Mouse (Mus musculus): ENCODE results near the gene Stag1. TPM values are rescaled to one million over a fixed set of nuclear protein-coding genes. Genes with fewer than 3 reads are reported as not detected.

Stag1 gene
- 10 to 100 TPM; 65.0 to 66.2 TPM for total RNA-seq (2021)
- long read RNA-seq, experiment 1, full-length matches to known transcripts: 6 of 13 reads
- long read RNA-seq, experiment 1, partial matches to known transcripts: 2 of 13 reads
- long read RNA-seq, experiment 1, other reads (novel, unspliced or antisense): 5 of 13 reads
- long read RNA-seq, experiment 2, full-length matches to known transcripts: 7 of 14 reads
- long read RNA-seq, experiment 2, partial matches to known transcripts: 3 of 14 reads
- long read RNA-seq, experiment 2, other reads (novel, unspliced or antisense): 4 of 14 reads

- TF ChIP-seq CTCF (IDR thresholded peaks at IDR 0.05): no peak
- intact Hi-C loops (cut with DNase I): no loop called here
- DNase-seq (ENCODE audit: extremely low spot score in 1 of 2, low spot score in 2 of 2): no peak
- Histone ChIP-seq H3K4me3 (no peak within 1 kb of the TSS), H3K27ac (no peak within 1 kb of the TSS)
These were observed at the start of gene Stag1 for GRCm38 (mm10) chr9:100597546-100597945. Gene Stag1 (plus strand): TSS chr9:100597798.

DNA sequence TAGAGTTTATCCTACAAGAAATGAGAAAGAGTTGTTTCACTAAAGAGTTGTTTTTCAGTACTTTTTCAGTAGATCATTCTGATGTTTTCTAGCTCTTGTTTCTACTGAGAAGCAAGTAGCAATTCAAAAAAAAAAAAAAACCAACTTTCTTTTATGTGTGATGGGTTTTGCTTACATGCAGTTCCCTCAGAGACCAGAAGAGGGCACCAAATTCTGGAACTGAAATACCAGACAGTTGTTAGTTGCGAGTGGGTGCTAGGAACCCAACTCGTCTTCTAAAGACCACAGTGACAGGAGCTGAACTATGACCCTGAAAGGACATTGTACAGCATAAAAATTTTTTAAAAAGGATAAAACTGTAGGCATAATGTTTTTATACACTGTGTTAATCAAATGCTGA is 49.3 kb upstream of the Stag1 start:
- Histone ChIP-seq H3K4me3 (no peak overlapping the region), H3K27ac (no peak overlapping the region)
- intact Hi-C loops (cut with DNase I): loop anchor here (10.0 kb wide), 1 partner anchor 366 kb away; no protein-coding TSS in a partner anchor
- DNase-seq (ENCODE audit: extremely low spot score in 1 of 2, low spot score in 2 of 2): no peak
- peak; percentile 59 for TF ChIP-seq CTCF (IDR thresholded peaks at IDR 0.05)

DNA sequence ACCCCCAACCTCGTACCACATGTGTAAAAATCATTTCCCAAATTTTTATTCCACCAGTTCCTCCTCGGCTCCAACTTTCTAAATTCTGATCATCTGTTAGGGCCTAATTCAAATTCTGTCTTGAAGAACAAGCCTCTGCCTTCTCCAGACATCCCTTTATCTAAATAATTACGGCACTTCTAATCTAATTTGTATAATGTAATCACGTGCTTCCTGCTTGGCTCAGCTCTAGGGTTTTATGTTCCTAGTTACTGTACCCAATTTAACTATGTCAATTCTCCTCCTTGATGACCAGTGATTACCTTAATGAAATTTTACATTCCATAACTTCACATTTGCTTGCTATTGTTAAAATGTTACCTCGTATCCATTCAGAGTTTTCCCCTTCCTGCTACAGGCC is 41.9 kb upstream of the Stag1 start:
- no peak overlapping the region for H3K27ac ChIP-seq
- TF ChIP-seq CTCF (IDR thresholded peaks at IDR 0.05): no peak
- H3K4me3 ChIP-seq: no peak overlapping the region
- no peak for DNase-seq (ENCODE audit: extremely low spot score in 1 of 2, low spot score in 2 of 2)
- intact Hi-C loops (cut with DNase I): no loop called here

DNA sequence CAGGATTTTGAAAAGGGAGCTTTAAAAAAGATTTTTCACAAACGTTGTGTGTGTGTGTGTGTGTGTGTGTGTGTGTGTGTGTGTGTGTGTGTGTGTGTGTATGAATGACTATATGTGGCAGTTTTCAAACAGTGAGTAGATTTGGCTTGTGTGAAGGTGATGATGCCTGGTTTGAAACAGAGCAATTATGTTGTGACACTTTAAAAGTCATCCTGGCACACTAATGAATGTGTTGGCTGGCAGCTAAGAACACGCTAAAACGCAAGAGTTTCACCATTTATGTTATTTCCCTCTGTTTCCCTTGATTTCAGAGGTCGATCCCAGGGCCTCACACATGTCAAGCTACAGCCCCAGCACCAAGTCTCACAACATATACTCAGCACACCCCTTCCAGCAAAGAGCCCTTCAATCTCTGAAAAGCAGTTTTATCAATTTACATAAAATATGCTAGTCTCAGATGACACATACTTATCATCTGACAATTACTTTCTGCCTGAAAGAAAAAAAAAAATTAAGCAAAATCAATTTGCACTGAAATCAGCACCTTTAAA is 39.5 kb upstream of the Stag1 start:
- DNase-seq (ENCODE audit: extremely low spot score in 1 of 2, low spot score in 2 of 2): no peak
- intact Hi-C loops (cut with DNase I): no loop called here
- no peak for TF ChIP-seq CTCF (IDR thresholded peaks at IDR 0.05)
- no peak overlapping the region for H3K27ac ChIP-seq
- no peak overlapping the region for H3K4me3 ChIP-seq

- intact Hi-C loops (cut with DNase I): no loop called here
- H3K4me3 ChIP-seq: no peak overlapping the region
- TF ChIP-seq CTCF (IDR thresholded peaks at IDR 0.05): no peak
- H3K27ac ChIP-seq: no peak overlapping the region
- no peak for DNase-seq (ENCODE audit: extremely low spot score in 1 of 2, low spot score in 2 of 2)
These were observed 38.6 kb upstream of the Stag1 start for GRCm38 (mm10) chr9:100558991-100559390.

- TF ChIP-seq CTCF (IDR thresholded peaks at IDR 0.05): no peak
- no peak overlapping the region for H3K27ac ChIP-seq
- DNase-seq (ENCODE audit: extremely low spot score in 1 of 2, low spot score in 2 of 2): no peak
- no peak overlapping the region for H3K4me3 ChIP-seq
- intact Hi-C loops (cut with DNase I): loop anchor here (2.0 kb wide), 2 partner anchors 46 to 82 kb away; no protein-coding TSS in a partner anchor
These were observed 37.2 kb upstream of the Stag1 start for GRCm38 (mm10) chr9:100560251-100560890.

DNA sequence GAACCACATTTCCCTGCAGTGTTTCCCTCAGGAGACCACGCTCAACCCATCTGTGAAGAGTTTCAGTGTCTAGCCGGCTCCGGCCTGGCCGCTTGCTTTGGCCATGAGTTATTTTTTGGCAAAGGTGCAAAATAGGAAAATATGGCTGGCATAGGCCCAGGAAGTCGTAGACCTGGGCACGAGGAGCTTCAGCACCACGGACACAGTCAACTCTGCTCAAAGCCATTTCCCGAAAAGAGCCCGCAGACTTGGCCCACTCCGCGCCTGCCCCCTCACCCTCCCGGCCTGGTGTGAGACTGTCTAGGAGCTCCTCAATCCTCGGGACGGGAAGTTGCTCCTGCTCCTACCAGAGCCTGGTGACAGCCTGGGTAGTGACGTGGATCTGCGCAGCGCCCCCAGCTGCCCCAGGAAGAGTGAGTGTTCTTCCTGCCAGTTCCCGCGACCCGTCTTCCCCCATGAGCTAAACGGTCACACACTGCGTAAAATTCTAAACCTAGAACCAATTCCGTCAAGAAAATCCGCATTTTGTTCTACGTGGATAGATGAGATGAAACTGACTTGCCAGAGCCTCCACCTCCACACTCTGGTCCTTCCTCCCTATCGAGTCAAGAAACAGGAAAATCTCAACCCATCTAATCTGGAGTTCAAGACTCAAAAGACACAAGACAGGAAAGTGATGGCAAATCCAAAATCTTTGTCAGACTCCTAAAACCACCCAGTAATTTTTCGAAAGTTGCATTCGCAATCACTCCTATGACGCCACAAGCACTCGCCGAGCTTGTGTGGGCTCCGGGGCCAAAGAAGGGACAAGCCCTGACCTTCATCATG is 27.6 kb upstream of the Stag1 start:
- Histone ChIP-seq H3K27ac (peak overlapping the region; percentile 83), H3K4me3 (peak overlapping the region; percentile 80)
- intact Hi-C loops (cut with DNase I): loop anchor here (2.0 to 5.0 kb wide), 3 partner anchors 23 to 73 kb away; partner anchors contain the start of gene Nck1
- peak; percentile 24 for TF ChIP-seq CTCF (IDR thresholded peaks at IDR 0.05)
- DNase-seq (ENCODE audit: extremely low spot score in 1 of 2, low spot score in 2 of 2): peak; percentile 34 to 56

DNA sequence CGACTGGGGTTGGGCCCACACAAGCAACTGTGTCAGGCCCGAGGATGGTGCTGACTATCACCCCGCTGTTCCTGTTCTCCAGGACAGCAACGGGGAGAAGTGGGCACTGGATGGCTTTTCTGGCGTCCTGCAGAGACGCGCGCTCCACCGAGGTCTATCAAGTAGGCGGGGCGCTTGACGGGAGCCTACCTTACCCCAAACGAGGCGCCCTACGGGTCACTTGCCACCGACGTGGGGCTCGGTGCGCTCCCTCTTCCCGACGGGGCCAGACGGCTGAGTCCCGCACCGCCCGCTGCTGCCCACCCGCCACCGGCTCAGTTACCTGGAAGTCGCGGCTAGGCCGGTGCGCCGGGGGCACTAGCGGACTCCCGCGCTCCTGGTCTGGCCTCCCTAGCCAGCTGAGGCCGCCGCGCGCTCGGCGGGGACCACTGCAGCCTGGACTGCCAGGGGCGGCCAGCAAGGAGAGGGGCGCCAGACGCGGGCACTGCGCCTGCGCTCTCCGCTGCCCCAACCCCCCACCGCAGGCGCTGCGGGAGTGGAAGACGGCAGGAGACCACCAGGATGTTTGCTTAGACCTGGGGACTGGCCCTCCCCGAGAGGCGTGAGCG is 26.9 kb upstream of the Stag1 start, which contains the start of gene Slc35g2:
Slc35g2 (minus strand) TSS at position 465 of the 608 bp plus-strand sequence.
- intact Hi-C loops (cut with DNase I): loop anchor here (2.0 to 5.0 kb wide), 3 partner anchors 24 to 72 kb away; partner anchors contain the start of gene Nck1
- DNase-seq (ENCODE audit: extremely low spot score in 1 of 2, low spot score in 2 of 2): peak; percentile 46 to 48

GRCm38 (mm10) chr9:100571511-100571910 is 26.1 kb upstream of the Stag1 start:
- intact Hi-C loops (cut with DNase I): loop anchor here (2.0 to 5.0 kb wide), 3 partner anchors 25 to 71 kb away; partner anchors contain the start of gene Nck1
- no peak for DNase-seq (ENCODE audit: extremely low spot score in 1 of 2, low spot score in 2 of 2)
- peak overlapping the region; percentile 80 for H3K4me3 ChIP-seq
- no peak for TF ChIP-seq CTCF (IDR thresholded peaks at IDR 0.05)
- H3K27ac ChIP-seq: no peak overlapping the region; the same call in 1 of the 2 replicates

More for the DNA sequence above, 26.9 kb upstream of the Stag1 start, which contains the start of gene Slc35g2:
- Histone ChIP-seq H3K27ac (peak within 1 kb of the TSS; percentile 83), H3K4me3 (peak within 1 kb of the TSS; percentile 80)
- no peak; the same call in 1 of the 2 replicates for TF ChIP-seq CTCF (IDR thresholded peaks at IDR 0.05)

DNA sequence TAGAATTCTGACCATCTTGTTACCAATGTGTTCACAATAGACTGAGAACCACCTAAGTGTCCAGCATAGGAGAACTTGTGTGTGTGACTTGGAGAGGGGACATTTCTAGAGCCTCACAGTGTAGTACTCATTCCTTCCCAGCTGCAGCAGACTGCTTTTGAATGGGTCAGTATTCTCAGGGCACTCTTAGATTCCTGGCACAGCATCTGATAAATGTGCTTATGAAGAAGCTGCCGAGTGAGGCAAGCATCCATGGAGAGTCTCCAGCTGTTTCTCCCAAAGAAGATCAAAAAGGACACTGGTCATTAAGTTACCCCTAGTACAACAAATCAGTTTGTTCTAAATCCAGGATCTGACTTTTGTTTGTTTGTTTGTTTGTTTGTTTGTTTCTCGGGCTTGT is 24.3 kb upstream of the Stag1 start:
- no peak for DNase-seq (ENCODE audit: extremely low spot score in 1 of 2, low spot score in 2 of 2)
- no peak for TF ChIP-seq CTCF (IDR thresholded peaks at IDR 0.05)
- Histone ChIP-seq H3K27ac (no peak overlapping the region), H3K4me3 (no peak overlapping the region)
- intact Hi-C loops (cut with DNase I): loop anchor here (5.0 kb wide), 1 partner anchor 34 kb away; no protein-coding TSS in a partner anchor

DNA sequence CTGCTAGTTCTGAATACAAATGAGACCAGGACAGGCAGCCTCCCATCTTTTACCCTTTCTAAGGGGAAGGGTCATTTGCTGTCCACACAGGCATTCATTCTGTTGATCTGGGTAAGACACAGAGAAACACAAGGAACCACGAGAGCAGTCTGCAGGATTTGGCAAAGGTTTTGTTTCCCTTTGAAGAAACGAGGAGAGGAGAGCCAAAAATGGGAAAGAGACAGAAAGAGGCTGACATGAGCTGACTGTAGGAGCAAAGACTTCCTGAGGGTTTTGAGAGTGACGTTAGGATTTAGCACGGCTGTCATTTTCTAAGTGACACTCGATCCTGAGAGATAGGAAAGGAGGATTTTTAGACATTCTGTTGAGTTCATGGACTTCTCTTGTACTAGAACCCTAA is 23.7 kb upstream of the Stag1 start:
- TF ChIP-seq CTCF (IDR thresholded peaks at IDR 0.05): no peak
- intact Hi-C loops (cut with DNase I): loop anchor here (5.0 kb wide), 1 partner anchor 33 kb away; no protein-coding TSS in a partner anchor
- no peak for DNase-seq (ENCODE audit: extremely low spot score in 1 of 2, low spot score in 2 of 2)

More for the DNA sequence above, 23.7 kb upstream of the Stag1 start:
- Histone ChIP-seq H3K4me3 (no peak overlapping the region), H3K27ac (no peak overlapping the region)
